Mouse (Mus musculus): ENCODE measurements around the gene Galnt2.

DNA sequence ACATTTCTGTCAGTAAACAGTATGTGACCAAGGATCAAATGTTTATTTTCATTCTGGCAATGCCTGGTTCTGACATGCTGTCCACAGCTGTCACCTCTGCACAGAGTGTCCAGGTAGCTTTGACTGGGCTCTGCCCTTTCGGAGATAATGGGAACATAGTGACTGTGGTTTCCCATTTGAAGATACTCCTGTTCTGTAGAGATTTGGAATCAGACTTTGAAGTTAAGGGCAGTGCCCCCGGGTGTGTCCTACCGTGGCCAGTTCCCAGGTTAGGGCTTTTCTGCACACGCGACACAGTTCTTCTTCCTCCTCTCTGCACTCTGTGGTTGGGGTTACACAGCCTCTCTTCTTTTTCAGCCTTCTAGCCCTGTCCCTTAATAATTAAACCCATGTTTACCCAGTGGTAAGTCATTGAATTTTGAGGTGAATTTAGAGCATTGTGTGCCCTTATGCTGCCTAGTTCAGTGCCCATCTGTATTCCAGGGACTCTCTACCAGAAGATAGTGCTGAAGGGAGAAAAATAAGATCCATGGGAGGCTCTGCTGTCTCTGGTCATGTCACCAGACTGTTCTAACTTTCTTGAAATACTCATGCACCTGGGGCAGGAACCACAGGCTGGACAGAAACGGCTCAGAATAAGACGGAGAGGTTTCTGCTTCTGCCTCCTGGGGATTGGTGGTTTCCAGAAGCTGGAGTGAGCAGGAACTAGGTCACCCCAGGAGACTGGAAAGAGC lies 47.9 kb downstream of the Galnt2 start:
- no peak for TF ChIP-seq POLR2A (IDR thresholded peaks at IDR 0.05; ENCODE audit: borderline replicate concordance, low read depth, low read length)
- no peak for TF ChIP-seq CTCF (IDR thresholded peaks at IDR 0.05; ENCODE audit: low read depth, low read length)

Measured in bone marrow macrophage, adult 2 months (primary cell).